Mouse (Mus musculus) heart, adult 10 weeks (tissue): ENCODE data around the gene Rab3c. TPM values are rescaled to one million over a fixed set of nuclear protein-coding genes. Genes with fewer than 3 reads are reported as not detected.

ENCODE experiments used
- polyA plus RNA-seq: library from polyadenylated mRNA; stranded (reverse); fragments of 350-450 nt; fragmentation: Illumina TruSeq; extraction: RNeasy Lipid Tissue Mini Kit (QIAGEN cat#74804); gene quantifications from one replicate; pipeline ENCODE4 v1.2.3, GENCODE M21; 2014; ENCODE audit warnings: low read depth, low replicate concordance

Gene Rab3c
- polyA plus RNA-seq: 0.18 TPM

GRCm38 (mm10) chr13:110280563-110281144, at the start of gene Rab3c:
TSS of gene Rab3c (minus strand) at chr13:110280996.

Other genes starting within 250 kb of the Rab3c start
- gene Gapt, start 76.2 kb upstream of the Rab3c start, polyA plus RNA-seq: 0.45 TPM
- gene Plk2, start 114.0 kb upstream of the Rab3c start, polyA plus RNA-seq: 23.0 TPM